Mouse (Mus musculus): ENCODE results near the gene Olfr553. TPM values are rescaled to one million over a fixed set of nuclear protein-coding genes. Genes with fewer than 3 reads are reported as not detected.
A peak's percentile ranks its signal among the peaks of the same experiment; 100 is the strongest.
"Not testable (repeated sequence)": the region's sequence is repeated elsewhere in the genome, so short reads cannot be mapped to it uniquely, and the experiment has no call there.

Olfr553 gene
- not detected for polyA plus RNA-seq (2017; shearing (Covaris generic))

DNA sequence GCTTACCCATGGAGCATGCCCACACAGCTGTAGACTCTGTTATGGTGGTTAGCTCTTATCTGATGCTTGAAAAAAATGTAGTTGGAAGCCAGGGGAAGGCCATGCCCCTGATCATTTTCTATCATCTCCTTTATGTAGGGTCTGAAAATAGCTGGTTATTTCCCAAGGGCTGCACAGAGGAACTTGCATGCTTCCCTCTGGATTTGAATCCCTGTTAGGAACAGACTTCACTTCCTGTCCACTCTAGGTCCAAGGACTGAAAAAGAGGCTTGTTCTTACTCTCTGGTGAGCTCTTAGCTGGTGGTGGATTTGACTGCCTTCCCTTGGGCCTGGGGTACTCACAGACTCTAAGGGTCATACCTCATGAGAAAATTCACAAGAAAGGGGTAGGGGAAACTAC is at the start of gene Olfr553:
Gene Olfr553, minus strand, starts transcription at position 101 of the 400 bp plus-strand sequence.
- no peak for ATAC-seq

DNA sequence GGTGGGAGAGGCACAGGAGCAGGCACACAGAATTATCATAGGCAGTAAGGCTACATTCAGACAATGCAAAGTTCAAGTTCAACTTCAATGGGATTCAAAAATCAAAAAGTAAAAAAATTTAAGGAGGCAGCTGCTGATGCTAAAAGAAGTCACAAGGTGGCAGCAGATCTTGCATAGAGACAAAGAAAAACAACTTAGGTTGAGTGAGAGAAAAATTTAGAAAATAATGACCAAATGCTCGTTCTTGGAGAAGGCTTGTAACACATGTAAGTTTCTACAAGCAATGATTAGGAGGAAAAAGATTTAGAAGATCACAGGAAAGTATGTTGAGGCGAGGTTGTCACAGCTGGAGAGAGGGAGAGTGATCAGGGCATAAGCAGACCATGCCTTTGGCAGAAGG is 47.4 kb upstream of the Olfr553 start:
- ATAC-seq = no peak

DNA sequence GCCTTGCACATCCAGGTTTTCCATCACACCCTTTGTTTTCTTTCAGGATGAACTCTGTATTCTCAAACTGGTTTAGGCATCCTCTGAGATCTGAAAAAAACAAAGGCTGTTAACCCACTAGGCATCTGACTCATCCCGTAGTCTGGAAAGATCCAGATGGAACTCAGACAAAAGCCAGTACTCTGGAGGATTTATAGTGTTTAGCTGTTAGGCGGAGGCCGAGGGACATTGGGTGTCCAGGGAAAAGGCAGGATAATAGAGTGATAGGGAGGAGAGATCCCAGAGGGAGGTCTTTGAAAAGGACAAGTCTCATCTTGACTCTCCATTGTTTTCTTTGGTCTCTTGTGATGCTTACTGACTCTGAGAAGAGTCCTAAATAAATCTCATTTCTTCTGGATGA is 46.6 kb upstream of the Olfr553 start, which contains the start of gene Olfr556:
Gene Olfr556, plus strand, starts transcription at position 301 of the 400 bp plus-strand sequence.
- no peak for ATAC-seq

DNA sequence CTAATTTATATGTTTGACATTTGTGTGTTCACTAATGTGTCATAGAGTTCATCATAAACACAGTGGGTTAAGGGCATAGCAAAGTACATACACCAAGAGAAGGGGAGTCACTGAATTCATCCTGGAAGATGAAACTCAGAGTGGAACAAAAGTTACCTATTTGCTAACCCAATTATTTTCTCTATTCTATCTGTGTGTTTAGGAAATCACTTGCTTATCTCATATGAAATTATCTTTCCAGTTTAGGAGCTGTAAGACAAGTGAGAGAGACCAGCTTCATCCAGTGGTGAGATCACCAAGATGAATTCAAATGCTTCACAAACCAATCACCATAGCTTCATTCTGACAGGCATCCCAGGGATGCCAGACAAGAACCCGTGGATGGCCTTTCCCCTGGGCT is 40.5 kb upstream of the Olfr553 start, which contains the start of gene Olfr555:
Gene Olfr555, plus strand, starts transcription at position 301 of the 400 bp plus-strand sequence.
- ATAC-seq = no peak

DNA sequence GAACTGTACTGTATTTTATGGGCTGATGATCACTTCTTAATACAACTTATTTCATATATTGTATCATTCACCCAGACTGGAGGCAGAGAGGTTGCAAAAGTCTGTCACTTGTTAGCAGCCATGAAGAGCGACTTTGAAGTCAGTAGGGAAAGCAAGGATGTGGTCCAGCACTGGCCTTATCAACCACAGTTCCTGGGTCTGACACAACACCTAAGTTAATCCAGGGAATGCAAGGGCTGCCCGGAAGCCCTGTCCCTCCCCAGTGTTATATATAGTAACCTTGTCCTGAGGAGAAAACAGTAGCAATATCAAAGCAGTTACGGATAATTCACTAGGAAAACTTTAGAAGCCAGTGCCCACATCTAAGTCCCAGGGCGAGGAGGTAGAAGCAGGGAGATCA is 26.9 kb upstream of the Olfr553 start:
- ATAC-seq = not testable (repeated sequence)

DNA sequence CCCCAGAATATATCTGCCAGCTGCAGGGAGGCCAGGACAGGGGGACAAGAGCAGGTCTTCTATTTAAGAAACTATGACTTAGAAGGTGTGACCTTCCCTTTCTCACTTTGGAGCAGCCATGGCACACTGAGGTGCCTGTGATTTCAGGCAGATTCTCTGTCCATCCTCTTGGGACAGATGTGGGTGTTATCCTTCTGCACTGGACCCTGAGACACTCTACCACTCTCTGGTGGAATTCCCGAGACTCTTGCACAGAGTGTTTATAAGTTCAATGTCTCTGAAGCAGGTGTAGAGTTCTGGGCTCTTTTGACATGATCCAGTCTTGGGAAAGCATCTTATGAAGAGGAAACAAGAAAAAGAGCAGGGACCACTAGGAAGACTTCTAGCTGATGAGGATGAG is 20.1 kb upstream of the Olfr553 start, which contains the start of gene Olfr554:
Gene Olfr554, plus strand, starts transcription at position 301 of the 400 bp plus-strand sequence.
- no peak for ATAC-seq

DNA sequence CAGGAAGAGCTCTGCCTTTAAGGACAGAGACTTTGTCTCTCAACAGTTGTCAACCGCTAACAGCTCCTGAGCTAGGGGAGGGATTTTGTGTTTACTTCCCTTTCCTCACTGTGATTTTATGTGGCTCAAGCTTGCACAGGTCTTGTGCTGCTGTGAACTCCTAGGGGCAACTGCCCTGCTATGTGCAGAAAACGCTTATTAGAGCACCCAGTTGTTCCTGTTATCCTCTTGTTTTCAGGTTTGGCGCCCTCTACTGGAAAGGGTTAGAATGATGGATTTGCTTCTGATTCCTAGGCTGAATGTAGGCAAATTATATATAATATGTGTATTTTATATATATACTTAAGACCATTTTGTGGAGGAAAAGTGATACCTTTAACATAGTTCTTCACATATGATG is 18.6 kb upstream of the Olfr553 start:
- ATAC-seq = no peak

DNA sequence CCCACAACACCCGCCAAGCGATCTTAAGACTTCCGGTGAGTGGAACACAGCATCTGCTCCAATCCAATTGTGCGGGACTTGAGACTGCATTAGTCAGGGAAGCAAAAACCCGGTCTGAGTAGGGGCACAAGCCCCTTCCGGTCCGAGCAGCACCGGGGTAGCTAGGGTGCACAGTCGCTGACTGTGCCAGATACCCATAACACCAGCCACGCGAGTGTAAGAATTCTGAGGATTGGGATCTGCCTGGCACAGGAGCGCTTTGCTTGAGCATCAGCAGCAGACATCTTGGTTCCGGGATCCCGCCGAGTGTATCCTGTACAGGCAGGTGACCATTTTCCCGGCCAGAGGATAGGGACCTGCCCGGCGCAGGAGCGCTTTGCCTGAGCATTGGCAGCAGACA is 2.4 kb upstream of the Olfr553 start:
- not testable (repeated sequence) for ATAC-seq

DNA sequence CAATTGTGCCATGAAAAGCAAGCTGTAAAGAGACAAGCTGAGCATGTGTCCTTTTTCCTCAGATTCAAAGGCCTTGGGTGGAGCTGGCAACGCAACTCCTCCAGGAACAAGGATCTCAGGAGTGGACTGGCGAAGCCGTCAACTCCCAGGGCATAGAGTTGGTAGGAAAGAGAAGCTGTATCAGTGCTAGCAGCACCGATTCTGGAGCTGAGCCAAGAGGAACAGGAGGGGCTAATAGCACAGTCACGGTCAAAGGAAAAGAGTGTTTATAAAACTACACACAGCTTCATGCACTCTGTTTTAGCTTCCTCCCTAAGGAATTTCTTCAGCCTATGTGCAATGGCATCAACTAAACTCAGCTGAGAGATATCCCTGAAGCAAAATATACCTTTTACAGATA is 1.6 kb upstream of the Olfr553 start:
- ATAC-seq = no peak

DNA sequence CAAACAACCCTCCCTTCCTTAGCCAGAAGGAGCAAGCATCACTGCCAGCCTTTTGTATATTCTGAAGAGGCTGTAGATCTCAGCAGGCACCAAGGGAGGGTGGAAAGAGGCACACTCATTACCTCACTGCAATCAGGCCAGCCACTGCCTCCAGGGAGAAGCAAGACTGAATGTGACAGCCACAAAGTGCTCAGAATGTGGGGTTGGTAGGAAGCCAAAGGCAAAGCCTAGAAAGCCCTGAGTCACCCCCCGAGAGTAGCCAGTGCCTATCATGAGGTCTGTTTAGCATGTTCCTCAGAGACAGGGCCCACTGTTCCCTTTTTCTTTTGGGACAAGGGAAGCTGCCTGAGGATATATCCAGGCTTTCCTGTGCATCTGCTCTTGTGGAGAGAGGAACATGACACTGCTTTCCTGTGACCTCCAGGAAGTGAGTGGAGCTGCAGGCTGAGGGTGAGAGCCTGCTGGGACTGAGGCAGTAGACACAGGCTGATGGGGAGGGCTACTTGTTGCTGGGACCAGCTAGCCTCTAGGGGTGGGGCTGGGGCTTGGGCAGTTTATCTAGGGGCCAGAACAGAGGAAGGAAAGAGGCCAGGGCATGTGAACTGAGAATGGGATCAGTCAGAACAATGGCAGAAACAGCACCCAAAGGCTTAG is 20.5 kb downstream of the Olfr553 start, which contains the start of gene Olfr552:
Gene Olfr552, plus strand, starts transcription at position 393 of the 654 bp plus-strand sequence.
- ATAC-seq = no peak

DNA sequence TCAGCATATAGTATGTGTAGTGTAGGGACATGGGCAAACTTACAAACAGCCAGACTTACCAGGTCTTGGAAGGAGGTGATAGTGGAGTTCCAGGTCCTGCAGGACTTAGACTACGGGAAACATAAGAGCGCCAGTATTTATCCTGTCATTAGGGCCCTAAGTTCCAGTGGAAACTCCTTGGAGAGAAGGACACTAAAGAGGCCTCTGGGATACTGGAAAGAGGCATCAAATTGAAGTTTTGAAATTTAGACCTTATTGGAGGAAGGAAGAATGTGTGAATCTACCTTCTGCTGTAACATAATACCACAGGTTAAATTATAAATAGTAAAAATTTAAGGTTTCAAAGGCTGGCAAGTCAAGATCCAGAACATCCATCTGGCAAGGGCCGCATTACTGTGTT is 26.2 kb downstream of the Olfr553 start, which contains the start of gene Olfr551:
Gene Olfr551, minus strand, starts transcription at position 101 of the 400 bp plus-strand sequence.
- no peak for ATAC-seq

DNA sequence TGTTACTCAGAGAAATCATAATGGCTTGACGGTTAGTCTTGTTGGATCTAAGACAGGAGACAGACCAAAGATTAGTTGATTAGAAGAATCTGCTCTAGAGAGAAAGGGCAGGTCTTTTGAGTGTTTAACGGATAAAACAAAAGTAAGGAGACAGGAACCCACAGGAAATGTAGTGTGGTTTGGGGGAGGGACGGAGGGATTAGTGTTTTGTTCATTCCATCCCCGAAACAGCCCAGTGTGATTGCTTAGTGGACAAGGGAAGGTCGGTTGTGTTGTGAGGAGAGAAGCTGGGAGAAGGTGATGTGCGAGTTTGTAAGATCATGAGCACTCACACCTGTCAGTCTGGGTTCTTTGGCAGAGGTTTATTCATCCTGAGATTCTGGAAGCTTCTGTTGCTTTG is 42.0 kb downstream of the Olfr553 start:
- ATAC-seq = no peak

DNA sequence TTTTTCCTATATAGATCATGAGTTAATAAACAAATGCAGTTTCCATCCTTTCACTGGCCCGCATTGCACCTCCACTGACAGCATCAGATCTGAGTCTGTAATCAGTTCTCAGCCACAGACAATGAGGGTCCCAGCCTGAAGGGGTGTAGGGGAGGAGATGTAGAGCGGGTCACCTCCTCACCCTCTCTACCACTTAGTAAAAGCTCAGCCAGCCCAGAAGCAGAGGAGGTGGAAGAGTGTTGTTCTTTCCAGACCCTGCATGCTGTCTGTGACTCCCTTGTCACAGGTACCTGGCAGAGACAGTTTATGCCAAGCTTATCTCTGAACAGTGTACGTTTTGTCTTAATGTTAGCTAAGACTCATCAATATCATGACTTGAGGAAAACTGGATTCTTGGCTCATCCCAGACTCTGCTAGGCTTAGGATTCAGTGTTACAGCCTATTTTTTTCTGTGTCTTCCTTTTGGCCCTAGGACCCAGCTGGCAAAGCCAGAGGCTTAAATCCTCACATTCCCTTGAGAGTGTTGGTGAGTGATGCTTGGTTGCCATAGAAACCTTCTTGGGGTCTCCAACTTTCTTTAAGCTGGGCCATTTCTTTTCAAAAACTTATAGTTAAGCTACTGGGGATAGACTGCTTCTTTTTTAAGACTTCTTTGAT is 44.7 kb downstream of the Olfr553 start:
- ATAC-seq = no peak

DNA sequence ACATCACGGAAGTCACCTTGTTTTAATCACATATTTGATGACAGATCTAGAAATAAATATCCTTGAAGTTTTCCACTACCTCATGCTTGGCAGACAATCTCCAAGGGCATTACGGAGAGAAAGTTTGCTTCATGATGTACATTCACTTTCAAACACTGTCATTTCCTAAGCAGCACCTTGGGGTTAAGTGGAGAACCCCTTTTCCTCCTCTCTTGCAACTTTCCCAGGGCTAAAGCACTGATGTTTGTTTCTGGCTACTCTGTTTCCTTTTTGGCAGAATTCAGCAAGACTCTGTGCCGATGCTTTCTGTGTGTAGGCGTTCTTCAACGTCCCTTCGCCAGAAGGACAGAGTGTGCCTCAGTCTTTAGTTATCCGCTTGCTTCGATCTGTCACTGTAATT is 46.9 kb downstream of the Olfr553 start, which contains the start of gene Olfr550:
Gene Olfr550, plus strand, starts transcription at position 301 of the 400 bp plus-strand sequence.
- ATAC-seq = no peak

DNA sequence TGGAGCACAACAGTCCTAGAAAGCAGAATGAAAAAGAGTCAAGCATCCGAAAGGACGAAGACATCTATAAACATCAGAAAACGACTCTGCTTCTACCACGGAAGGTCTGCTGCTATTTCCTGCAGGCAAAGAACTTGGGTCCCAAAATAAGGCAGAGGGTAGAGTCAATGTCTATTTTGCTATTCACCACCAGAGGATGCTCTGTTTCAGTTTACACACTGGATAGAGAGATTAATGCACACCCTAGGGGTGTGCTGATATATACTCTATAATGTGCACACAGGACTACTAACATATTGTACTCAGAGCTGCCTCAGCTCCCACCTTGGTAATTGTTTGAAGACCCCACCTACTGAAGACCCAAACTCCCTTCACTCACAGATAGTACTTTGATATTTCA is 51.8 kb downstream of the Olfr553 start:
- no peak for ATAC-seq

DNA sequence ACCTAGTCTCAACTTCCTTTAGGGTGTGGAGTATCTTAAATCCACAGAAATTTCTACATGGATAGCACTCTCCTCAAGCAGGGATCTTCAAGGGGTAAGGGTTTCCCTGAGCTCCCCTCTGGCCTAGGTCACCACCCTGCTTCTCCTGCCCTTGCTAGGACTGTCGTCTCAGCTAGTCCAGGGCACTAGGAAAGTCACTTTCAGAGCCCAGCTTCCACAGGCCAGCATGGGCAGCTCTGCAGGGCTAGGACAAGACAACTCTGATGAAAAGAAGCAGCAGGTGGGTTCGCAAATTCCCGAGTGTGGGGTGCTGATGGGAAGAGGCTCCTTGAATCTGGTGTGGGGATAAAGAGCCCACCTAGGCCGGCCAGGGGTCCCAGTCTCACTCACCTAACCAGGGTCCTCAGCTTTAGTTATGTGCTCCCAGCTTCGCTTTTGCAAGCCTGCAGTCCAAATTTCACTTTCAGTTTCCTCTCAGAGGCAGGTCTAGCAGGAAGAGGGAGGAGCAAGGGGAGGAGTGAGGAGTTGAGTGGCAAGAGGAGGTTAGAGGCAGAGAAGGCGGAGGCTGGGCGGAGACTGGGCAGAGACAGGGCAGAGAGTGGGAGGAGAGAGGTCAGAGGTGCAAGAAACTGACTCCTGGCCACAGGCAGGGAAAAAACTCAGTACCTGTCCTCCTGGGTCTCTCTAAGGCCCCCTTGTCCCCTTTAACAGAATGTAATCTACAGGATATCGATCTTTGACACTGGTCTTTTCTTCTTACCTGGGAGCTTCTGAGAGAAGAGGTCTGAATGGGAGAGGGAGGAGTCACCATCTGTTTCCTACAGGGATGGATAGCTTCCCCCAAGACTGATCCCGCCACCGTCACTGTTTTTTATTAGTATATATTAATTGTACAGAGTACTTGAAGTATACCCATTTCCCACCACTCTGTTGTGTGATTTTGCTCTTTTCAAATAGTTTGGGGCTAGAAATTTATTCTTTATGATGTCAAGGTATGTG is 52.7 kb downstream of the Olfr553 start, which contains the start of gene Trim21:
Gene Trim21, minus strand, starts transcription at position 488 of the 999 bp plus-strand sequence.
- ATAC-seq = peak; percentile 100

Other genes with a start within 250 kb of the Olfr553 start
- 10 to 100 TPM; 48.5 to 59.7 TPM for gene Rrm1, start 176.5 kb downstream of the Olfr553 start, polyA plus RNA-seq (2017; shearing (Covaris generic))
- gene Olfr543, start 136.5 kb downstream of the Olfr553 start, polyA plus RNA-seq (2017; shearing (Covaris generic)) = under 1 TPM in 1 of 2 experiments, not detected in 1; 0.58 TPM
- gene Olfr544, start 129.9 kb downstream of the Olfr553 start, polyA plus RNA-seq (2017; shearing (Covaris generic)) = not detected
- not detected for gene Olfr545, start 118.6 kb downstream of the Olfr553 start, polyA plus RNA-seq (2017; shearing (Covaris generic))
- not detected for gene Olfr547, start 83.5 kb downstream of the Olfr553 start, polyA plus RNA-seq (2017; shearing (Covaris generic))
- gene Olfr548-ps1, start 77.3 kb downstream of the Olfr553 start, polyA plus RNA-seq (2017; shearing (Covaris generic)) = not detected
- gene Olfr549, start 68.3 kb downstream of the Olfr553 start, polyA plus RNA-seq (2017; shearing (Covaris generic)) = not detected
- gene Trim21, start 52.7 kb downstream of the Olfr553 start, polyA plus RNA-seq (2017; shearing (Covaris generic)) = 10 to 100 TPM in 1 of 2 experiments, 1 to 10 TPM in 1; 8.5 to 11.4 TPM
- gene Olfr550, start 46.8 kb downstream of the Olfr553 start, polyA plus RNA-seq (2017; shearing (Covaris generic)) = not detected
- not detected for gene Olfr551, start 26.3 kb downstream of the Olfr553 start, polyA plus RNA-seq (2017; shearing (Covaris generic))
- under 1 TPM in 1 of 2 experiments, not detected in 1; 0.09 TPM for gene Olfr552, start 20.4 kb downstream of the Olfr553 start, polyA plus RNA-seq (2017; shearing (Covaris generic))
- not detected for gene Olfr554, start 20.2 kb upstream of the Olfr553 start, polyA plus RNA-seq (2017; shearing (Covaris generic))
- gene Olfr555, start 40.6 kb upstream of the Olfr553 start, polyA plus RNA-seq (2017; shearing (Covaris generic)) = not detected
- gene Olfr556, start 46.7 kb upstream of the Olfr553 start, polyA plus RNA-seq (2017; shearing (Covaris generic)) = not detected
- 10 to 100 TPM; 15.7 to 20.6 TPM for gene Trim68, start 69.1 kb upstream of the Olfr553 start, polyA plus RNA-seq (2017; shearing (Covaris generic))
- not detected for gene Olfr557, start 77.7 kb upstream of the Olfr553 start, polyA plus RNA-seq (2017; shearing (Covaris generic))
- gene Olfr558, start 84.0 kb upstream of the Olfr553 start, polyA plus RNA-seq (2017; shearing (Covaris generic)) = not detected
- gene Olfr33, start 100.9 kb upstream of the Olfr553 start, polyA plus RNA-seq (2017; shearing (Covaris generic)) = not detected
- not detected for gene Olfr559, start 109.3 kb upstream of the Olfr553 start, polyA plus RNA-seq (2017; shearing (Covaris generic))
- gene Olfr560, start 141.1 kb upstream of the Olfr553 start, polyA plus RNA-seq (2017; shearing (Covaris generic)) = not detected
- not detected for gene Olfr78, start 141.3 kb upstream of the Olfr553 start, polyA plus RNA-seq (2017; shearing (Covaris generic))
- gene Olfr561, start 153.0 kb upstream of the Olfr553 start, polyA plus RNA-seq (2017; shearing (Covaris generic)) = not detected
- gene Olfr564, start 185.3 kb upstream of the Olfr553 start, polyA plus RNA-seq (2017; shearing (Covaris generic)) = not detected
- not detected for gene Olfr566, start 240.5 kb upstream of the Olfr553 start, polyA plus RNA-seq (2017; shearing (Covaris generic))

Data from CD4-positive, CD25-positive, alpha-beta regulatory T cell, adult 4 months (primary cell).